Mouse (Mus musculus) myocyte (in vitro differentiated cells): ENCODE data around the gene Wdr18. TPM values are rescaled to one million over a fixed set of nuclear protein-coding genes. Genes with fewer than 3 reads are reported as not detected.
A peak's percentile ranks its signal among the peaks of the same experiment; 100 is the strongest.

Experiments
- H3K27me3 ChIP-seq: one replicate; pipeline ENCODE4 v1.6.1; 2011; ENCODE audit not compliant: control insufficient read depth, insufficient read depth, insufficient read length
- H3K36me3 ChIP-seq: one replicate; pipeline ENCODE4 v1.6.1; 2011; ENCODE audit not compliant: control insufficient read depth, insufficient read depth
- H3K4me2 ChIP-seq: one replicate; pipeline ENCODE4 v1.6.1; 2011; ENCODE audit warnings: low read depth, control low read depth
- H3K4me3 ChIP-seq: one replicate; pipeline ENCODE4 v1.5.1; 2011; ENCODE audit warnings: mild to moderate bottlenecking, control low read depth, moderate library complexity
- H3K79me2 ChIP-seq: one replicate; pipeline ENCODE4 v1.6.1; 2011; ENCODE audit not compliant: control insufficient read depth, insufficient read depth
- H3ac ChIP-seq: one replicate; pipeline ENCODE4 v1.6.1; 2011; ENCODE audit not compliant: control insufficient read depth, insufficient read length
- CEBPB ChIP-seq: IDR thresholded peaks from 2 replicates; pipeline ENCODE4 v1.6.1; 2011; ENCODE audit warnings: mild to moderate bottlenecking, moderate library complexity; ENCODE audit not compliant: poor library complexity, insufficient read depth, severe bottlenecking
- E2F4 ChIP-seq: IDR thresholded peaks from one replicate; pipeline ENCODE4 v1.6.1; 2011; ENCODE audit warnings: mild to moderate bottlenecking, control low read depth, moderate library complexity; ENCODE audit not compliant: insufficient read depth
- MAX ChIP-seq: IDR thresholded peaks from one replicate; pipeline ENCODE4 v1.6.1; 2011; ENCODE audit warnings: low read depth, mild to moderate bottlenecking, control low read depth
- MYOD1 ChIP-seq, 3 experiments: IDR thresholded peaks; one replicate each; pipeline ENCODE4 v1.6.1; 2011; ENCODE audit warnings: control low read depth in 2 of 3, low read depth in 2 of 3, mild to moderate bottlenecking in 2 of 3, moderate library complexity in 1 of 3; ENCODE audit not compliant: insufficient read length in 2 of 3, control insufficient read depth in 1 of 3
- MYOG ChIP-seq, 3 experiments: IDR thresholded peaks; one replicate each; pipeline ENCODE4 v1.6.1; 2011; ENCODE audit warnings: control low read depth in 2 of 3, low read depth in 2 of 3, mild to moderate bottlenecking in 2 of 3; ENCODE audit not compliant: insufficient read length in 2 of 3, control insufficient read depth in 1 of 3, insufficient read depth in 1 of 3
- POLR2A ChIP-seq: IDR thresholded peaks from one replicate; pipeline ENCODE4 v1.6.1; 2011; ENCODE audit warnings: low read depth, mild to moderate bottlenecking, control low read depth, moderate library complexity; ENCODE audit not compliant: insufficient read length
- POLR2AphosphoS2 ChIP-seq: IDR thresholded peaks from one replicate; pipeline ENCODE4 v1.6.1; 2011; ENCODE audit warnings: low read depth, control low read depth; ENCODE audit not compliant: insufficient read length
- REST ChIP-seq: IDR thresholded peaks from one replicate; pipeline ENCODE4 v1.6.1; 2011; ENCODE audit warnings: mild to moderate bottlenecking, control low read depth, moderate library complexity; ENCODE audit not compliant: insufficient read depth, insufficient read length
- SRF ChIP-seq: IDR thresholded peaks from one replicate; pipeline ENCODE4 v1.6.1; 2011; ENCODE audit warnings: low read depth; ENCODE audit not compliant: control insufficient read depth, insufficient read length
- TCF12 ChIP-seq: IDR thresholded peaks from one replicate; pipeline ENCODE4 v1.6.1; 2011; ENCODE audit warnings: mild to moderate bottlenecking, control low read depth; ENCODE audit not compliant: poor library complexity, insufficient read depth, severe bottlenecking
- TCF3 ChIP-seq: IDR thresholded peaks from one replicate; pipeline ENCODE4 v1.6.1; 2011; ENCODE audit warnings: low read depth, control low read depth; ENCODE audit not compliant: insufficient read length
- USF1 ChIP-seq: IDR thresholded peaks from one replicate; pipeline ENCODE4 v1.6.1; 2011; ENCODE audit warnings: low read depth, mild to moderate bottlenecking, control low read depth, moderate library complexity
- polyA plus RNA-seq: library from polyadenylated mRNA; unstranded; fragments of >200 nt; fragmentation: generic; extraction: Trizol; gene quantifications from one replicate; pipeline ENCODE4 v1.2.1, GENCODE M21; 2012; ENCODE audit warnings: missing spikeins

Wdr18 gene
- polyA plus RNA-seq, 1 experiment, result 35.1 TPM

- H3ac ChIP-seq, result no peak overlapping the region
- no peak overlapping the region for H3K4me3 ChIP-seq
- TF ChIP-seq TCF3, result no peak
- TF ChIP-seq TCF12, result no peak
- no peak for TF ChIP-seq MAX
- no peak for TF ChIP-seq MYOD1 (IDR thresholded peaks at IDR 0.05; ENCODE audit: control insufficient read depth in 1 of 3, insufficient read length in 2 of 3, low read depth in 2 of 3)
- no peak for TF ChIP-seq POLR2AphosphoS2
- no peaks in the 10 kb centered on the region for H3K79me2 ChIP-seq
- no peaks in the 10 kb centered on the region for H3K36me3 ChIP-seq
- H3K4me2 ChIP-seq, result no peak overlapping the region
- H3K27me3 ChIP-seq, result no peaks in the 10 kb centered on the region
Measured at GRCm38 (mm10) chr10:80017361-80017760, 57.4 kb downstream of the Wdr18 start.

GRCm38 (mm10) chr10:80017771-80018170 is 57.8 kb downstream of the Wdr18 start:
- no peak for TF ChIP-seq USF1
- TF ChIP-seq SRF, result no peak
- no peak for TF ChIP-seq MAX
- no peak for TF ChIP-seq TCF3
- no peaks in the 10 kb centered on the region for H3K27me3 ChIP-seq
- H3K4me3 ChIP-seq, result no peak overlapping the region
- H3ac ChIP-seq, result no peak overlapping the region
- H3K4me2 ChIP-seq, result no peak overlapping the region
- H3K36me3 ChIP-seq, result no peaks in the 10 kb centered on the region
- no peaks in the 10 kb centered on the region for H3K79me2 ChIP-seq

GRCm38 (mm10) chr10:80018739-80019297 is 58.9 kb downstream of the Wdr18 start:
- H3K4me3 ChIP-seq, result no peak overlapping the region
- H3K27me3 ChIP-seq, result no peaks in the 10 kb centered on the region
- H3ac ChIP-seq, result no peak overlapping the region
- no peaks in the 10 kb centered on the region for H3K36me3 ChIP-seq
- TF ChIP-seq TCF3, result no peak
- TF ChIP-seq TCF12, result no peak
- TF ChIP-seq CEBPB, result no peak
- no peak for TF ChIP-seq MYOG (IDR thresholded peaks at IDR 0.05; ENCODE audit: control insufficient read depth in 1 of 3, insufficient read depth in 1 of 3, insufficient read length in 2 of 3, low read depth in 2 of 3)
- TF ChIP-seq POLR2A, result no peak
- no peak for TF ChIP-seq MAX
- TF ChIP-seq POLR2AphosphoS2, result no peak
- no peak for TF ChIP-seq E2F4
- TF ChIP-seq USF1, result no peak
- no peak for TF ChIP-seq REST
- no peak for TF ChIP-seq SRF
- H3K79me2 ChIP-seq, result no peaks in the 10 kb centered on the region
- H3K4me2 ChIP-seq, result peak overlapping the region; percentile 82

- Histone ChIP-seq H3K4me3 (no peak overlapping the region), H3K79me2 (no peaks in the 10 kb centered on the region), H3K36me3 (no peaks in the 10 kb centered on the region), H3K27me3 (no peaks in the 10 kb centered on the region), H3ac (no peak overlapping the region), H3K4me2 (no peak overlapping the region)
- TF ChIP-seq CEBPB (no peak), MYOG (IDR thresholded peaks at IDR 0.05; ENCODE audit: control insufficient read depth in 1 of 3, insufficient read depth in 1 of 3, insufficient read length in 2 of 3, low read depth in 2 of 3) (no peak), TCF12 (no peak), USF1 (no peak), REST (no peak), SRF (no peak), POLR2AphosphoS2 (no peak), MYOD1 (IDR thresholded peaks at IDR 0.05; ENCODE audit: control insufficient read depth in 1 of 3, insufficient read length in 2 of 3, low read depth in 2 of 3) (no peak), TCF3 (no peak), E2F4 (no peak), POLR2A (no peak), MAX (no peak)
Measured at GRCm38 (mm10) chr10:80019471-80020131, 59.6 kb downstream of the Wdr18 start.

Other genes with a start within 250 kb of the Wdr18 start
- gene Hcn2, start 243.5 kb upstream of the Wdr18 start, polyA plus RNA-seq, result 0.35 TPM
- 82.3 TPM for gene Polrmt, start 213.6 kb upstream of the Wdr18 start, polyA plus RNA-seq
- 0.26 TPM for gene Fgf22, start 205.1 kb upstream of the Wdr18 start, polyA plus RNA-seq
- gene Rnf126, start 193.2 kb upstream of the Wdr18 start, polyA plus RNA-seq, result 91.3 TPM
- 28.9 TPM for gene Fstl3, start 182.9 kb upstream of the Wdr18 start, polyA plus RNA-seq
- gene Prss57, start 169.2 kb upstream of the Wdr18 start, polyA plus RNA-seq, result 0.07 TPM
- 70.0 TPM for gene Palm, start 166.6 kb upstream of the Wdr18 start, polyA plus RNA-seq
- gene Misp, start 139.2 kb upstream of the Wdr18 start, polyA plus RNA-seq, result 0.06 TPM
- gene Ptbp1, start 105.7 kb upstream of the Wdr18 start, polyA plus RNA-seq, result 158 TPM
- 0.22 TPM for gene Prtn3, start 85.7 kb upstream of the Wdr18 start, polyA plus RNA-seq
- gene Plppr3, start 85.5 kb upstream of the Wdr18 start, polyA plus RNA-seq, result 5.4 TPM
- gene Elane, start 73.9 kb upstream of the Wdr18 start, polyA plus RNA-seq, result not detected
- not detected for gene Cfd, start 69.3 kb upstream of the Wdr18 start, polyA plus RNA-seq
- gene Med16, start 51.2 kb upstream of the Wdr18 start, polyA plus RNA-seq, result 31.4 TPM
- gene Gm26602, start 49.3 kb upstream of the Wdr18 start, polyA plus RNA-seq, result not detected
- gene Kiss1r, start 43.2 kb upstream of the Wdr18 start, polyA plus RNA-seq, result 0.59 TPM
- gene R3hdm4, start 38.9 kb upstream of the Wdr18 start, polyA plus RNA-seq, result 69.0 TPM
- 1.2 TPM for gene Arid3a, start 33.1 kb upstream of the Wdr18 start, polyA plus RNA-seq
- gene Grin3b, start 10.6 kb downstream of the Wdr18 start, polyA plus RNA-seq, result 0.73 TPM
- gene Tmem259, start 24.2 kb downstream of the Wdr18 start, polyA plus RNA-seq, result 152 TPM
- gene Cnn2, start 28.4 kb downstream of the Wdr18 start, polyA plus RNA-seq, result 109 TPM
- 15.6 TPM for gene Abca7, start 36.3 kb downstream of the Wdr18 start, polyA plus RNA-seq
- 0.53 TPM for gene Arhgap45, start 56.5 kb downstream of the Wdr18 start, polyA plus RNA-seq
- gene Polr2e, start 79.6 kb downstream of the Wdr18 start, polyA plus RNA-seq, result 209 TPM
- 1,278 TPM for gene Gpx4, start 87.0 kb downstream of the Wdr18 start, polyA plus RNA-seq
- 44.6 TPM for gene Sbno2, start 145.4 kb downstream of the Wdr18 start, polyA plus RNA-seq
- 150 TPM for gene Stk11, start 155.7 kb downstream of the Wdr18 start, polyA plus RNA-seq
- gene Atp5d, start 178.5 kb downstream of the Wdr18 start, polyA plus RNA-seq, result 1,163 TPM
- 10.0 TPM for gene Cbarp, start 180.7 kb downstream of the Wdr18 start, polyA plus RNA-seq
- gene Midn, start 188.1 kb downstream of the Wdr18 start, polyA plus RNA-seq, result 131 TPM
- gene Cirbp, start 205.8 kb downstream of the Wdr18 start, polyA plus RNA-seq, result 54.2 TPM
- gene 1600002K03Rik, start 212.8 kb downstream of the Wdr18 start, polyA plus RNA-seq, result 23.5 TPM
- gene Efna2, start 219.3 kb downstream of the Wdr18 start, polyA plus RNA-seq, result 3.6 TPM